ENCODE assay signal across 8 mouse cellular contexts in genomic region chr17:24204846-24205245, GRCm38 (mm10). TPM values are rescaled to one million over a fixed set of nuclear protein-coding genes. Genes with fewer than 3 reads are reported as not detected.
DNase-seq lines count a peak whose midpoint lies in the region; ATAC-seq and TF ChIP-seq lines count a peak whose summit lies in the region.

No protein-coding gene starts in this region.

- H3K9ac ChIP-seq in forebrain, embryonic 12.5 days = peak overlapping the region; percentile 75
- peak overlapping the region; percentile 88 for H3K9ac ChIP-seq in liver, embryonic 12.5 days

- DNase-seq in kidney, adult 2 months = no peak
- DNase-seq in kidney, postnatal 36 days = no peak
- DNase-seq in MN1 (ENCODE audit: low spot score) = peak; percentile 45
- DNase-seq in thymus, postnatal 10 days (ENCODE audit: low spot score in 2 of 2) = no peak
- no peak for DNase-seq in B cell, adult 2 months

- peak overlapping the region; percentile 92 for H3K4me2 ChIP-seq in forebrain, embryonic 12.5 days
- H3K4me2 ChIP-seq in liver, embryonic 12.5 days = peak overlapping the region; percentile 100

- H3K27ac ChIP-seq in kidney, adult 2 months (ENCODE audit: insufficient read depth, low read depth, low read length) = no peak overlapping the region
- H3K27ac ChIP-seq in forebrain, embryonic 12.5 days = no peak overlapping the region
- peak overlapping the region; percentile 98 for H3K27ac ChIP-seq in liver, embryonic 12.5 days

- peaks cover 4% of the 10 kb centered on the region; the same call in 1 of the 2 replicates for H3K4me1 ChIP-seq in kidney, adult 2 months (ENCODE audit: control insufficient read depth, insufficient read depth, low read length)
- peaks cover 73% of the 10 kb centered on the region for H3K4me1 ChIP-seq in forebrain, embryonic 12.5 days
- H3K4me1 ChIP-seq in liver, embryonic 12.5 days = peaks cover 97% of the 10 kb centered on the region

- ATAC-seq in forebrain, embryonic 12.5 days (ENCODE audit: low FRiP score) = no peak
- no peak for ATAC-seq in liver, embryonic 12.5 days
- ATAC-seq in megakaryocyte-erythroid progenitor cell, adult 5-6 weeks (replicated peaks; ENCODE audit: low FRiP score, low TSS enrichment, poor library complexity, severe bottlenecking) = no peak

- no peaks in the 10 kb centered on the region for H3K9me3 ChIP-seq in forebrain, embryonic 12.5 days
- no peaks in the 10 kb centered on the region for H3K9me3 ChIP-seq in liver, embryonic 12.5 days (replicated peaks)

- WGBS in kidney, adult 2 months = 8% methylated on average over 7 of the region's 7 CpGs
- whole genome bisulfite sequencing in forebrain, embryonic 12.5 days = 16% methylated on average over 7 of the region's 7 CpGs
- WGBS in liver, embryonic 12.5 days (ENCODE audit: insufficient replicate concordance) = 7% methylated on average over 7 of the region's 7 CpGs

- peak overlapping the region; percentile 54 for H3K4me3 ChIP-seq in kidney, adult 2 months (ENCODE audit: insufficient read depth, low read depth, low read length)
- H3K4me3 ChIP-seq in forebrain, embryonic 12.5 days (replicated peaks) = peak overlapping the region; percentile 64
- H3K4me3 ChIP-seq in liver, embryonic 12.5 days = peak overlapping the region; percentile 77

- TF ChIP-seq CTCF in kidney, adult 2 months (conservative IDR thresholded peaks at IDR 0.05; ENCODE audit: insufficient read depth, insufficient read length, low read depth, low read length) = no peak

- TF ChIP-seq POLR2A in kidney, adult 2 months (IDR thresholded peaks at IDR 0.05; ENCODE audit: low read depth, low read length) = no peak

- H3K27me3 ChIP-seq in kidney, adult 2 months (replicated peaks; ENCODE audit: control insufficient read depth, insufficient read depth, low read length) = no peaks in the 10 kb centered on the region
- H3K27me3 ChIP-seq in forebrain, embryonic 12.5 days = peaks cover 33% of the 10 kb centered on the region
- H3K27me3 ChIP-seq in liver, embryonic 12.5 days (replicated peaks) = peaks cover 11% of the 10 kb centered on the region

- H3K36me3 ChIP-seq in kidney, adult 2 months (ENCODE audit: control insufficient read depth, insufficient read depth, low read length) = no peaks in the 10 kb centered on the region
- H3K36me3 ChIP-seq in forebrain, embryonic 12.5 days (replicated peaks) = no peaks in the 10 kb centered on the region
- H3K36me3 ChIP-seq in liver, embryonic 12.5 days = peaks cover 22% of the 10 kb centered on the region

RNA-seq across cellular contexts. Expression of gene Tbc1d24, which starts 0.5 kb away (rescaled TPM):
- polyA plus RNA-seq in kidney, adult 2 months (2012; rRNA removed) = 14.4 and 15.0 TPM in 2 replicates
- 8.5 and 10.8 TPM in 2 replicates for polyA plus RNA-seq in forebrain, embryonic 12.5 days (2016; fragmentation: Nextera tagmentation; extraction: Ambion mirVana)
- 11.1 and 11.9 TPM in 2 replicates for polyA plus RNA-seq in liver, embryonic 12.5 days (2016; fragmentation: Nextera tagmentation; extraction: Ambion mirVana)
- total RNA-seq in megakaryocyte-erythroid progenitor cell, adult 5-6 weeks (2014; fragmentation: Nextera tagmentation) = 32.2 and 45.2 TPM in 2 replicates
- 6.0 and 6.6 TPM in 2 replicates for total RNA-seq in megakaryocyte-erythroid progenitor cell, adult 5-6 weeks (2017)

RNA-seq across cellular contexts. Expression of gene Ntn3, which starts 4.5 kb away (rescaled TPM):
- polyA plus RNA-seq in kidney, adult 2 months (2012; rRNA removed) = 0.72 and 1.2 TPM in 2 replicates
- polyA plus RNA-seq in forebrain, embryonic 12.5 days (2016; fragmentation: Nextera tagmentation; extraction: Ambion mirVana) = 4.3 and 5.2 TPM in 2 replicates
- 2.1 and 2.7 TPM in 2 replicates for polyA plus RNA-seq in liver, embryonic 12.5 days (2016; fragmentation: Nextera tagmentation; extraction: Ambion mirVana)
- total RNA-seq in megakaryocyte-erythroid progenitor cell, adult 5-6 weeks (2014; fragmentation: Nextera tagmentation) = 0.92 TPM in 2 replicates
- 0.19 and 0.38 TPM in 2 replicates for total RNA-seq in megakaryocyte-erythroid progenitor cell, adult 5-6 weeks (2017)

RNA-seq across cellular contexts. Expression of gene Tedc2, which starts 15.8 kb away (rescaled TPM):
- 4.6 and 5.2 TPM in 2 replicates for polyA plus RNA-seq in kidney, adult 2 months (2012; rRNA removed)
- polyA plus RNA-seq in forebrain, embryonic 12.5 days (2016; fragmentation: Nextera tagmentation; extraction: Ambion mirVana) = 15.3 and 16.7 TPM in 2 replicates
- 12.3 and 12.6 TPM in 2 replicates for polyA plus RNA-seq in liver, embryonic 12.5 days (2016; fragmentation: Nextera tagmentation; extraction: Ambion mirVana)
- 19.8 and 31.0 TPM in 2 replicates for total RNA-seq in megakaryocyte-erythroid progenitor cell, adult 5-6 weeks (2014; fragmentation: Nextera tagmentation)
- 16.8 and 18.0 TPM in 2 replicates for total RNA-seq in megakaryocyte-erythroid progenitor cell, adult 5-6 weeks (2017)

RNA-seq across cellular contexts. Expression of gene Atp6v0c, which starts 35.3 kb away (rescaled TPM):
- 2,489 and 2,561 TPM in 2 replicates for polyA plus RNA-seq in kidney, adult 2 months (2012; rRNA removed)
- 461 and 463 TPM in 2 replicates for polyA plus RNA-seq in forebrain, embryonic 12.5 days (2016; fragmentation: Nextera tagmentation; extraction: Ambion mirVana)
- polyA plus RNA-seq in liver, embryonic 12.5 days (2016; fragmentation: Nextera tagmentation; extraction: Ambion mirVana) = 371 and 388 TPM in 2 replicates
- total RNA-seq in megakaryocyte-erythroid progenitor cell, adult 5-6 weeks (2014; fragmentation: Nextera tagmentation) = 222 and 224 TPM in 2 replicates
- 72.2 and 95.8 TPM in 2 replicates for total RNA-seq in megakaryocyte-erythroid progenitor cell, adult 5-6 weeks (2017)

RNA-seq across cellular contexts. Expression of gene Amdhd2, which starts 41.3 kb away (rescaled TPM):
- polyA plus RNA-seq in kidney, adult 2 months (2012; rRNA removed) = 124 and 136 TPM in 2 replicates
- 31.1 and 32.6 TPM in 2 replicates for polyA plus RNA-seq in forebrain, embryonic 12.5 days (2016; fragmentation: Nextera tagmentation; extraction: Ambion mirVana)
- polyA plus RNA-seq in liver, embryonic 12.5 days (2016; fragmentation: Nextera tagmentation; extraction: Ambion mirVana) = 20.9 and 22.7 TPM in 2 replicates
- 50.8 and 51.8 TPM in 2 replicates for total RNA-seq in megakaryocyte-erythroid progenitor cell, adult 5-6 weeks (2014; fragmentation: Nextera tagmentation)
- 13.1 and 19.8 TPM in 2 replicates for total RNA-seq in megakaryocyte-erythroid progenitor cell, adult 5-6 weeks (2017)
